Mouse (Mus musculus) 416B (cell line): ENCODE results near the gene Mcrip2.
A peak's percentile ranks its signal among the peaks of the same experiment; 100 is the strongest.

Experiments used
- DNase-seq: peaks from one replicate; pipeline ENCODE4 v3.0.0; 2011; ENCODE audit warnings: low read depth

Gene Mcrip2

DNA sequence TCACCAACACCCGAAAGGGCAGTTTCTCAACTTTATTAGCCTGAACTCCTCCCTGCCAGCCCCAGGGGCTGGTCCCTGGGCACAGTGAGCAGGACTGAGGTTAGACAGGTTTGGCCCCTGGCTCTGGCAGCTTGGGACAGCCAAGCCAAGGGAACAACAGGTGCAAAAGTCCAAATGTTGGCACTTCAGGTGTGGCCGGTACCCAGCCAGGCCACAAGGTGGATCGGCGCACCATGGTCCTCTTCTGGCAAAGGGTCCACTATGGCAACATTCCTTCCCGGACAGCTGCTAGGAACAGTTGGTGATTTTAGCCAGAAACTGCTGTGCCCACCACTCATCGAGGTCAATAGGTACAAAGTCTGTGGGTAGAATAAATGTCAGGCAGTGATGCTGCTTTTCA, 4.9 kb downstream of the Mcrip2 start:
- DNase-seq: no peak

DNA sequence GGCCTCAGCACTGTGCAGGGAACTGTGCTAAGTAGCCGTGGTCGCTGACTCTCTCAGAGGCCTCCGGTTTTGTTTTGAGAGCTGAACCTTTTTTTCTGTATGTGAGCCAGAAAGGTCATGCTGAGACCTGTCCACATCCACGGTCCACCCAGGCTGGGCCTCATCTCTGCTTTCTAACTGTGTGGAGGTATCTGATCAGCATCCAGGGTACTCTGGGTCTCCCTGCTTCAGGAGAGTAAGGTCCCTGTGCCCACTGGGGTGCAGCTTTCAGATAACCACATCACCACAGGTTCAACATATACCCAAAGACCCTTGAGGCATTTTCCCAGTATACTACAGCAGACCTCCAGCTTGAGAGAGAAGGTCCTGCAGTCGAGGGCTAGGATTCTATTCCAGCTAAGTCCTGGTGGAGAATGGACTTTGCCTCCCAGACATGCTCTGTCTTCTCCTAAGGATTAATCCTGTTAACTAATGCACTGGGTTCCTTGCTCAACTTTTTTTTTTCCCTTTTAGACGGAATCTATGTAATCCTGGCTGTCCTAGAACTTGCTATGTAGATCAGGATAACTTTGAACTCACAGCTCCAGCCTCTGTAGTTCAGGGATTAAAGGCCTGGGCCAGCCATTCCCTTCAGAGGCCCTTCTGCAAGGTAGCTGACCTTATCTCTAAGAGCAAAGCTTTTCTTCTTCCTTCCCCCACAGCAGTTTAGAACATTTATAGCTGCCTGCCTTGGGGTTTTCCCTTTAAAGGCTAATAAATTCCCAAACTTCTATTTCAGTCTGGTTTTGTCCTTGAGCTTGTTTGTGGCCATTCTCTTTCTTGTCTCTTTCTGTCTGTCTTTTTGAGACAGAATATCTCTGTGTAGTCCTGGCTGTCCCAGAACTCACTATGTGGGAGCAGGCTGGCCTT, 6.6 kb downstream of the Mcrip2 start:
- DNase-seq: peak; percentile 22

DNA sequence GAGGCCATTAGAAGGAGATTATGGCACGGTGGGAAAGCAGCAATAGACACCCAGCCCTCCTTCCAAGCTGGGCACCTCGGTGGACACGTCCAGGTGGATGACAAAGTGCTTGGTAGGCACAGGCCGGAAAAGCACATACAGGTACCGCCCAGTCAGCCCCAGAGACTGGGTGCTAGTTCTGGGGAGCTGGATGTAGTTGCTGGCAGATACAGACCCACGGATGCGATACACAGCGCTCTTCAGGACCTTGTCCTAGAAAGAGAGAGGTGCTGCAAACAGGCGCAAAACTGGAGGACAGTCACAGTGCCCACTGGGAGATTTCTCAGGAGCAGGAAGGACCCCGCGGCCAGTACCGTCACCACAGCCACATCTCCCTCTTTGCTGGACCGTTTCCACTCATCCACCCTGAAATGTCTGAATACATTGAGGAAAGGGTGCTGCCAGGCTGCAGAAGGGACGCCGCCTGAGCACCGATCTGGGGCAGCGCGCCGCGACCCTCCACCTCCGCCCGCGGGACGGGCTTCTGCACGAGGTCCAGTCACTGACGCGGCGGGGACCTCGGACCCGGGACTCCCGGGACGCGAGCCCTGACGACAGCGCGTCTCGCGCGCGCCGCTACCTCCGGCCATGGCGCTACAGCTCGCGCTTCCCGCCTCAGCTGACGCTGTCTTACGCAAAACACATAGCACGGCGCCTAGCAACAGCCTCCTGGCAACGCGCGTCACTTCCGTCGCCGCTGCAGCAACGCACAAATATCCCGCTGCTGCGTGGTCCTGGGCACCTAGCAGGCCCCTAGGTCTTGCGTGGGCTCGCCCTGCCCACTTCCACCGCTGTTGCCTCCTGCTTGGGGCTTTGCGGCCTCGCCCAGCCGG, 7.5 kb downstream of the Mcrip2 start, which contains the start of gene Wdr90:
TSS of gene Wdr90 (minus strand) at position 670 of the 872 bp plus-strand sequence.
- peak; percentile 94 for DNase-seq

DNA sequence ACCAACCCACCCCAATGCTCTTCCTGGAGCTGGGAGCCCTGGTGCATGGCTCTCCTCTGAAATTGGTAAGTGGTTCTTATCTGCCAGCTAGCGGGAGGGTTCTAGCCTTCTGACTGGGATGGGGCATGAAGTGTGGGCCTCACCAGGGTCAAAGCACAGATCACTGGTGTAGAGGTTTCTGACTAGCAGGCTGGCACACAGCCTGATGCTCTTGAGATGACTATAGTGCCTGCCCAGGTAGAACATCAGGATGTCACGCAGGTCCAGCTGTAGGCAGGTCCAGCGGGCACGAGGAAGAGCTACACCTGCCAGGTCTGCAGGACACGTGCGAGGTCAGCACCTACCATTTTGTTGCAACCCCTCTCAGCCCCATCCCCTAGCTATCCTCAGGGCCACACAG, 8.3 kb downstream of the Mcrip2 start:
- no peak for DNase-seq

DNA sequence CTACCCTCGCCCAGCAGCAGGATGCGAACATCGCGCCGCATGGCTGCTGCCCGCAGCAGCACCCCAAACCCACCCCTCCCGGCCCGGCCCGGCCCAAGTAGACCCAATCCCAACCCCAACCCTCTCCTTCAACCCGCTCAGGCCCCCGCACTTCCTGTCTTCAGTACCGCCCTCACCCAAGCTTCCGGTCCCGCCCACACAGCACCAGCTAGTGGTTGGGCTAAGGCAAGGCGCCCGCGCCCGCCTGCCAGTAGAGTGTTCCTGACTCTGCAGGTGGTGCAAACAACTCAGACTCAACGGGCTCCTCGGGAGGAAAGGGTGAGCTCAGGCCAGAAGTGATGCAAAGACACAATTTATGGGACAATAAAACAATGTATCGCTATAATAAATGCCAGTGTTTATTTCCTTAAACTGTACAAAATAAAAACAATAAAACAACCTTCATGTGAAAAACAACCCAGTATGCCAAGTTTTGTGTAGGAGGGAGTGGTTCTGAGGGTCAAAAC, 24.1 kb downstream of the Mcrip2 start, which contains the start of gene Rhot2:
TSS of gene Rhot2 (minus strand) at position 456 of the 506 bp plus-strand sequence.
- DNase-seq: peak; percentile 95

DNA sequence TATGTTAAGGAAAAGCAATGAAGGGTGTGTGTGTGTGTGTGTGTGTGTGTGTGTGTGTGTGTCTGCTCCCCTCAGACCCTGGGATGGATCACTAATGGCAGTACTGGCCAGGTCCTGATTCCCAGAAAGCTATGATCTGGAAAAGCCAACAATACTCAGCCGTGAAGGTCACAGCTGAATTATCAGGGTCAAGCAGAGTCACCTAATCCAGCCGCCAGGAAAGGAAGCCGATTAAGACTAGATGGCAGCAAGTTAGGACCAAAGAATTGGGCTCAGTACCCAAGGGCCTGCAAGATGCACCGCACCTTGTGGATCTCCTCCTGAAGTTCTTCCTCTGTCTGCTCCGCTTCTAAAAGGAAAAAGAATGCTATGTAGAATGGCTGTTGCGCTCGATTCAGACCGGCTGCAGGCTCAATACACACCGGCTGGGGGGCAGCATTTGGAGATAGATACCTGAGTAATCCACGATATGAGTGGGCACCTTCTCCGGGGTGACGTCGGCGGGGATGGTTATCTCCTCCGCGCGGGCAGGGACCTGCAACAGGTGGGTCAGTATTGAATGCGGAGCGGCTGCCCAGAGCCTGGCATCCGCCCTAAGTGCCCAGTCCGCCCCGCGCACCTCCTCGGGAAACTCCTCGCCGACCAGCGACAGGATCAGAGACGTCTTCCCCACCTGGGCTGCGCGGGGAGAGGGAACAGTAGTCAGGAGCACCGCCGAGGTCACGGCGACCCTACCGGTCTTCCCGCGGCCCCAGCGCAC, 24.7 kb downstream of the Mcrip2 start:
- DNase-seq: no peak

DNA sequence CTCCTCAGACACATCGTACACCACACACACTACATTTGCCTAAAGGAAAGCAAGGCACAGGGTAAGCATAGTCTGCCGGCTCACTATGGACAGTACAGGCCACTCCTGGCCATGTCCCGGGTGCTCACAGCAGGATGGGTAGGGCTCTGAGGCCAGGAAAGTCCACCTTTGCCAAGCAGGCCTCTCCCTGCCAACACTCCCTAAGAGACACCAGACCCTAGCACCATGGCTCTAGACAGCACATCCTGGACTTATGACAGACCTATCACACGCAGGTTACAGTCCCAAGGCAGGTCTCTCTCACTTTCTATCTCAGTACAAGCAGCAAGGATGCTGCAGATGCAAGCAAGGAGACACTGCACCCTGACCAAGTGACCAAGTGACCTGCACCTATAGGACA, 25.4 kb downstream of the Mcrip2 start:
- no peak for DNase-seq

DNA sequence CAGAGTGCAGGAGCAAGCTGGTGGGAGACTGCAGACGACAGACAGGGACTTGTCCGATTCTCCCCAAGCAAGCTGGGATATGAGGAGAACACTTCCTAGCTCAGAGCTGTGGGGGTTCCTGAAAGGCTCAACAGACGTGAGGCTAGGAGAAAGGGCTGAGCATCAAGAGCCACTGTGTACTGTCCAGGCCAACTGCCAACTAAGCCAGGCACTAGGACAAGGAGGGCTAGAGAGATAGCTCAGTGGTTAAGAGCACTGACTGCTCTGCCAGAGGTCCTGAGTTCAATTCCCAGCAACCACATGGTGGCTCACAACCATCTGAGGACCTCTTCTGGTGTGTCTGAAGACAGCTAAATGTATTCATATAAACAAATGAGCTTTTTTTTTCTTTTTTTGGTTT, 26.1 kb downstream of the Mcrip2 start:
- no peak for DNase-seq

DNA sequence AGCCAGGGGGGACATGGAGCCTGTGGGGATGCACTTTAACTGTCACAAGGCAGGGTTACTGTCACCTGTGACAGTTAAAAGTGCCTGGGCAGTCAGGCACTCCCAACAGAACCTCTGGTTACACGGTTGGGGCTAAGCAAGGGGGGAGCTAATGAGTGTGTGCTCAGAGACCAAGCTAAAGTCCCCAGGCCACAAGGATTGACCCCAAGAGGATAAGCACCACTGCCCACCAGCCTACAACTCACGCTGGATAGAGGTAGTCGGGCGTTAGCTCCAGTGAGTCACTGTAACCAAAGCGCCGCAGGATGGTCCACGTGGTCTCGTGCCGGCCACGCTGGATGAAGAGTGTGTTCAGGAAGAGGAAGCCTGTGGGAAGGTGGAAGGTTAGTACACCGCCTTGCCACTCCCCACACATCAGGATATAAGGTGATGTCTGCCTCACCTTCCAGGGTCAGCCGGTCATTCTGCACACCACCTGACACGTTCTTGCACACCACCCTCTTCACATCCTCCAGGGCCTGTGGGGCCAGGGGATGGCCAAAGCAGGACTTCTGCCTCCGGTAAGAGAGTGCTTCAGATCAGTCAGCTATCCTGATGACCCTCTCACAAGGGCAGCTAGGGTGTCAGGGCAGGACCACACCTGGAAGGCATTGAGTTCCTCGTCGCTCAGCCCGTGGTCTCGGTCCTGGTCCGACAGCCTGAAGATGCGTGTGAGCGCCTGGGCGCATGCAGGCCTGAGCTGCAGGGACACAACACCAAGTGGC, 27.3 kb downstream of the Mcrip2 start, which contains the start of gene Gm20683:
TSS of gene Gm20683 (minus strand) at position 647 of the 764 bp plus-strand sequence.
- DNase-seq: no peak

DNA sequence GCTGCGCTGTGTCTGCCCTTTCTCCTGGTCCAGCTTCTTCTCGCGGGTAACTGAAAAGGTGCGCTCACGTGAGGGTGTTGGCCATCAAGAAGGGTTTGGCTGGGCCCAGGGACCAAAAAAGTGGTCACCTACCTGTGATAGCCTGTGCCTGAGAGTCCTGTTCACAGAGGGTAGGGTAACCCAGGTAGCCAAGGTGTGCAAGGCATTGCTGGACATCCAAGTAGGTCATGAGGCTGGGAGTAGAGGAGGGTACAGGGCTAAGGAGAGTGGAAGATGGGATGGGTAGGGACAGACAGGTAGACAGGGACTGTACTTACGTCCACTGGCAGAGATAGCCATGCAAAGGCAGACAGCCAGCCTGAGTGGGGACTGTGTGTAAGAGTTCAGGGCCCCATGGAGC, 28.0 kb downstream of the Mcrip2 start:
- DNase-seq: no peak

DNA sequence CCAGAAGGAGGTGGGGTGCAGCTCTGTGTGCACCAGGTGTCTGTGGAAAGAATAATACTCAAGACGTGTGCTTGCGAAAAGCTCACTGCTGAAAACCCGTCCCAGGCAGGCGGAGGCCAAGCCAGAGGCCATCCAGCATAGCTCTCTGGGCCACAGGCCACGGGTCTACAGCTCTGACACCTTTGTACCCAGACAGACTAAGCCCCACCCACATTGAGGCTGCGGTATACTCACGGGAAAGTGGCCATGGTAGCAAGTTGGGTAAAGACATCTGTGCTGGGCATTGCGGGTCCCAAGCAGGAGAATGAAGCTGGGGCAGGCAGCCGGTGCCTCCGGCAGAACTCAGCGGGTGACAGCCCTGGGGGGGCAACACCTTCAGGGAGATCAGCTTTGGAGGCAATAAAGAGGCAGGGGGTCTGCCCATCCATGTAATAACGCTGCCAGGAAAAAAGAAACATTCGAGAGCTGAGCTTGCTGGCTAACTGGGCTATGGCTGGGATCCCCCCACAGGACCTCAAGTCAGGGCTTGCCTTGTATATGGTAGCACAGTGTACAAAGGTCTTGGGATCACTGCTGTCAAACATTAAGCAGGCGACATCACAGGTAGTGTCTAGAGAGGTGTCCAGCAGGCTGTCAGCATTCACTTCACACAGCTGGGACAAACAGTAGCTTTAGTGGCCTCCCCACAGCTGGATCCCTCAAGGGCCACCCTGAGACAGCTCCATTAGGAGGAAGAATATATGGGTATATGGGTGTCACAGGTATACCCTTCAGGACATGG, 28.9 kb downstream of the Mcrip2 start:
- no peak for DNase-seq

DNA sequence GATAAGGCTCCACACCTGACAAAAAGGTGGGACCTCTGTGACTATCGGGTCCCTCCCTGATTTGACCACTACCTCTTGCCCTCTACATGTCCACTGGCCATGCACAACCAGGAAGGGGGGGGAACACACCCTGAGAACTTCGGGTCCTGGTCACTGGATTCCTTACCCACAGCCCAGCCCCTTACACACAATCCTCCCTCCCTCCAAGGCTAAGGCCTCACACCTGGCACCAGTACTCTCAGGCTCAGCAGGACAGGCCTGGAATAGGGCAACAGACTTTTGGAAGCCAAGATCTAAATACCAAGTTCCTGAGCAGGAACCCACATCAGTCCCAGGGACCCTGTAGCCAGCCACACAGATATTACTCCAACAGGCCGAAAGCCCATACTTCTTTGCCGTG, 29.7 kb downstream of the Mcrip2 start:
- DNase-seq: no peak

DNA sequence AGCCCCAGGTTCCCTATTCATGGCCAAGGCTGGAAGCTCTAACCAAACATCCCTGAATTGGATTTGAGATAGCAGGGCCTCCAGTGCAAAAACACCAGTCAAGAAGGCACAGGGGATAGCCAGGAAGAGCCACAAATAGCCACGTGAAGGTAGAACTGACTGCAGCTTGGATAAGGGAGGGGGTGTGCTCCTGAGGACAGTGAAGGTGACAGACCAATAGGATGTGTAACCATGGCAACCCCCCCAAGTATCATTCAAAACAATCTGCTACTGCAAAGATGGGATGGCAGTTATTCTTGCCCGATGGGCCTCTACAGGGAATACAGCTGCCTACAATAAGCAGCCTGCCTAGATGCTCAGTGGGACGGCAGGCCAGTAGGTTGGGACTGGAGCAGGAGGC, 31.0 kb downstream of the Mcrip2 start:
- DNase-seq: no peak

DNA sequence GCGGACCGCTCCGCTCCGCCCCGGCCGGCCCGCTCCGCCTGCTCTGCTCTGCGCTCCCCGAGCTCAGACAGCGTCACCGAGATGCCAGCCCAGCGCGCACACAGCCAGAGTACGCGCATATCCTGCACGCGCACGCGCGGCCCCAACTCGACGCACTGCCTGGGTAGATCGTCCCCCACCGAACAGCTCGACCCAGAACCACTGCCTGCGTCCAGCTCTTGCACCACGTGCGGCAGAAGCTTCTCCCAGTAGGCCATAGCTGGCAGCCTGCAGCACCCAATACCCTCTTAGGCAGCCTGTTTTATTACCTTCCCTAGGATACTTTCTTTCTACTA, 31.5 kb downstream of the Mcrip2 start, which contains the start of gene Rhbdl1:
TSS of gene Rhbdl1 (minus strand) at position 220 of the 335 bp plus-strand sequence.
- DNase-seq: no peak

DNA sequence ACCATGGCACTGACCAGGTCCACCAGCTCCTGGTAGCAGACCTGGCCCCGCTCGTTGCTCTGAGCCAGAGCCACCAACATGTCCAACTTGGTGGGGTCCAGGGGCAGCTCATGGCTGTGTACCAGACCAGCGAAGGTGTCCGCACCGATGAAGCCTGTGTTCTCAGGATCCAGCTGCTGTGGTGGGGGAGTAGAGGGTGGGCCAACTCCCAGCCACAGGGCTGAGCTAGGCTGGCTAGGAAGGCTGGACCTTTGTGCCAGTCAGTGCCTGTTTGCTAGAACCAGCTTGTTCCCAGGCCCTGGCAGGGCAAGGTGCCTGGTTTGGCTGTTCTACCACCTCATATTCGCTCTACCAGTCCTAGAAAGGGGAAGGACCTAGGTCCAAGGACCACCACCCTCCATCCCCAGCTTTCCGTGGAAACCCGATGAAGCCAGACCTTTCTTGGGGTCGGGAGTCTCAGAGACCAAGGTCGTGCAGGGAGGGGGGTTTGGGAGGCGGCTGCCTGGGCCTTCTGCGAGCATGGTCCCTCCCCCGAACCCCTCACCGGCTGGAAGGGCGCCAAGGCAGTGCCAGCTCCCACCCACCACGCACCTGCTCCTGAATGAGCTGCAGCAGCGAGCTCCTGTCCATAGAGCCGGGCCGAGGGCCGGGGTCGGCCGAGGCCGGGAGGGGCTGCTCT, 32.0 kb downstream of the Mcrip2 start:
- DNase-seq: no peak

DNA sequence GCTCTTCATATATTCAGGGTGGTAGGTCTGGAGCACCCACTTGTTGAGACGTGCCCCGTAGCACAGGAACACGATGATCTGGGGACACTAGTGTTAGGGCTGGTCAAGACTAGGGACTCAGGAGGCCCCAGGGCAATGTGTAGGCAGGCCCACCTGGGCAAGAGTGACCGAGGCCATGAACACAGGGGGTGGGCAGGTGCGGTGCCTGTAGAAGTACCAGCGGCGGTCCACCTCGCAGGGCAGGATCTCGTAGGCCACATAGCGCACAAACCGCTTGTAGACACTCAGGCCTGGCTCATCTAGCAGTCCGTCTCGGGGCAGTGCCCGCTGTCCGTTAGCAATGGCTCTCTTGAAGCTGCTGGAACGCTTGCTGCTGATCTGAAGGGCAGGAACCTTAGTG, 32.7 kb downstream of the Mcrip2 start:
- no peak for DNase-seq

DNA sequence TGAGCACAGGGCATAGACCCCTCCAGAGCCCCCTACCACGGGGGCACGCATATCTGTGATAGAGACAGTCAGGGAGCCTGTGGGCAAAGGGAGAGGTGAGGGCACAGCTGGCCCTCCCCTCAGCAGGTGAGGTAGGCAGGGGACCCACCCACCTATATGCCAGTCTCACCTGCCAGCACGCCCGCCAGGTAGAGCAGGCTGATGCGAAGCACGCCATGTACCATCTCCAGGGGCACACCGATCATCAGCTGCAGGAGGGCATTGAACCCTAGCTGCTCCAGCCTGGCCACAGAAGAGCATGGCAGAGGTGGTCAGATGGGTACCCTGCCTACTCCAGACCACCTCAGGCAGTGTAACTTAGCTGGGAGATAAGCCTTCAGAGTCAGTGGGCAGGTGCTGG, 33.3 kb downstream of the Mcrip2 start:
- no peak for DNase-seq

DNA sequence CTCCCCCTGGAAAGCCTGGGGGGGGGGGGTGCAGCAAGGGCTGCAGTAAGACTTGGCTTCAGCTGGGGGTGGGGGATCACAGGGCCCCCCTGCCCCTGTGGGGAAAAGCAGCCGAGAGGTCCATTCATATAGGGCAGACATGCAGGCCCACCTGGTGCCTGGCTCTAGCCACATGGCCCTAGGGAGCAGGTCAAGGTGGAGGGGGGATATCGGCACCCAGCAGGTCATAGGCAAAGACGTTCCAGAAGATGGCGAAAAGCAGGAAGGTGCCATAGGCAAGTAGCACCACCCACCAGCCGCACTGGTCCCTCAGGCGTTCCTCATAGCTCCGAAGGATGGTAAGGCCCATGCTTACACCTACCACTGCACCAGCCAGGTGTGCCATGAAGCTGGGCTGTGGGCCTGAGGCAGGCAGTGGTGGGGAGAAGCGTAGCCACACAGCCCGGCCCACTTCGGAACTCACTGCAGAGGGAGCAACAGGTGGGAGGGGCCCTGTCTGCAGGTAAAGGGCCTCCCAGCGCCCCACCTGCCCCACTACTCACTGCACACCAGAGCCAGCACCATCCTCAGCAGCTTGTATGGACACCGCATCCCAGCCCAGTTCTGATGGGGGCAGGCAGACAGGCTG, 33.9 kb downstream of the Mcrip2 start:
- no peak for DNase-seq

DNA sequence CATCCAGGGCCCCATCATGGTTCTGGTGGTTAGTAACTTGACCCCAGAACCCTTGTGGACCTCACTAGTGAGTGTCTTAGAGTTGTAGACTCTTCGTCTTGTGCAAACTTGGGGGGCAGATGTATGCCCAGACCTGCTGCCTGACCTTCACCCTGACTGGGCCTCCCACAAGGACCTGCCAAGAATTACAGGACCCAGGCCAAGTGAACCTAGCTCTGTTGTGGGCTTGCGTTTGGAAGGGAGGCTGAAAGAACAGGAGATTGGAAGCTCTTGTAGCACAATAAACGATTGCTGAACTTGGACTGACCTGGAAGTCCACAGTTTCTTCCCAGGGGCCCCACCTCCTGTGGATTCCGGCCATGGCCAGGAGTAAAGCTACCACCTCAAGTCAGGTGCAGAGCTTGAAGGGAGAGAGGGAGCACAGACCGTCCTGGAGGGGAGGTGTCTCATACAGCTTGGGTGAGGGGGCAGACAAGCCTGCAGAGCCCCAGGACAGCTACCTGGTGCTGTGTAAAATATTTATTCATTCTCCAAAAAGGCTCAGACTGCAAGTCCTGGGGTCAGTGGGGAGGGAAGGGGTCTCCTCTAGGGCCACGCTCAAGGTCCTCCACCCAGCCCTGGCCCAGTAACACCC, 34.5 kb downstream of the Mcrip2 start:
- no peak for DNase-seq
